Mouse (Mus musculus): ENCODE results near the gene Try4.

DNA sequence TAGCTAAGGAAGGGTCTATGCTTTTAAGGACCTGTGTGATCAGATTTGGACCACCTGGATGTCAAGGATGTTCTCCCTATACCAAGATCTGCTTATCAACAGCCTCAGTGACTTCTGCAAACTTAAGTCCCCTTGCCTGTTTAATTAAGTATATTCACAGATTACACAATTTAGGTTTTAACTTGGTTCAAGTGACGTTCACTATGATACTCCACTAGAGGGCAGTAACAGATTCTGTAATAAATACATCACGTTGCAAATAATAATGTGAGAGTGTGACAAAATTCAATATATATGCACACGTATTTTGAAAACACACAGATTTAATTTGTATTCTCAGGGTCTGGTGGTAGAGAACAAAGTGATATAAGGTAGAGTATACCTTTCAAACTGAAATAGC is 39.3 kb upstream of the Try4 start:
- TF ChIP-seq GATA1 (IDR thresholded peaks at IDR 0.05; ENCODE audit: borderline replicate concordance, low read length) = no peak
- no peak for TF ChIP-seq FLI1 (IDR thresholded peaks at IDR 0.05; ENCODE audit: low read length)

Data from megakaryocyte, embryonic 14.5 days (primary cell).